Mouse (Mus musculus) right cerebral cortex, postnatal 10 days (tissue): Measurements from ENCODE around the gene Prrt4.
"Not testable (repeated sequence)": the region's sequence is repeated elsewhere in the genome, so short reads cannot be mapped to it uniquely, and the experiment has no call there.

ENCODE experiments used
- DNase-seq, 2 experiments: peaks; one replicate each; pipeline ENCODE4 v3.0.0; 2021; ENCODE audit warnings: low spot score in 2 of 2

Gene Prrt4

DNA sequence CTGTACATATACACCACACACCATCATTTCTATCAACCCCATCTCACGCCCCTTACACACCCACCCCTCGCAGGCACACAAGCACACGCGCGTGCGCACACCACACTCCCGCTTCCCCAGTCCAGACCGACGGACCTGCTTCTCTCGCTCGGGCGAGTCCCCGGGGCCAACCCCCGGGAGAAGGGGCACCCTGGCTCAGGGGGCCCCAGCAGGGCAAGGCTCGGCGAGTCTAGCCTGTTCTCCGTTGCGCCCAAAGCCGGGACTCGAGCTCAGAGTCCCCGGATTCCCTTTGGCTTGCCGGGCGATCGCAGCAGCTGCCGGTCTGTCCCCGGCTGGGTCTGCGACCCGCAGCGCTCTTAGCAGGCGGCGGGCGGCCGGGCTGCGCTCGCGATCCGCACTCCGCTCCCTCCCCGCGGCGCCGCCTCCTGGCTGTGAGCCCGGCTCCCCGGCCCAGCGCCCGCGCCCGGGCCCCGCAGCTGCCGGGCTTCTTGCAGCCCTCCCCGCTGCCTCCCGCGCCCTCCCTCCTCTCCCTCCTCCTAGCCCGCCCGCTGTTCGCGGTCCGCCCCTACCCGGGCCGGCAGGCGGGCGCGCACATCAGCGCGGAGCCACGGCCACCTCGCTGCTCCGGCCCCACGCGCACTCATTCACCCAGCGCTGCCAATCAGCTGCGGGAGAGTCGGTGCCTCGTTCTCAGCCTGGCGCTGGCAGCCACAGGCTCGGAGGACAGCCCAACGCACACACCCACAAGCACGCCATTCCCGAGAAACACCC is at the start of gene Prrt4:
TSS of gene Prrt4 (minus strand) at position 697 of the 771 bp plus-strand sequence.
- DNase-seq = peak; percentile 85 to 89

DNA sequence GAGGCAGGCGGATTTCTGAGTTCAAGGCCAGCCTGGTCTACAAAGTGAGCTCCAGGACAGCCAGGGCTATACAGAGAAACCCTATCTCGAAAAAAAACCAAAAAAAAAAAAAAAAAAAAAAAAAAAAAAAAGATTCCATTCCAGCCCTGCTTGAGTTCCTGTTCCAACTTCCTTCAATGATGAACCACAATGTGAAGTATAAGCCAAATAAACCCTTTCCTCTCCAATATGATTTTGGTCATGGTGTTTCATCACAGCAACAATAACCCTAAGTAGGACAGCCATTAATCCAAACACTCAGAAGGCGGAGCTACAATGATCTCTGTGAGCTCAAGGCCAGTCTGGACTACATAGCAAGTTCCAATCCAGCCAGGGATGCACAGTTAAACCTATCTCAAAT is 38.3 kb upstream of the Prrt4 start:
- DNase-seq = not testable (repeated sequence)

DNA sequence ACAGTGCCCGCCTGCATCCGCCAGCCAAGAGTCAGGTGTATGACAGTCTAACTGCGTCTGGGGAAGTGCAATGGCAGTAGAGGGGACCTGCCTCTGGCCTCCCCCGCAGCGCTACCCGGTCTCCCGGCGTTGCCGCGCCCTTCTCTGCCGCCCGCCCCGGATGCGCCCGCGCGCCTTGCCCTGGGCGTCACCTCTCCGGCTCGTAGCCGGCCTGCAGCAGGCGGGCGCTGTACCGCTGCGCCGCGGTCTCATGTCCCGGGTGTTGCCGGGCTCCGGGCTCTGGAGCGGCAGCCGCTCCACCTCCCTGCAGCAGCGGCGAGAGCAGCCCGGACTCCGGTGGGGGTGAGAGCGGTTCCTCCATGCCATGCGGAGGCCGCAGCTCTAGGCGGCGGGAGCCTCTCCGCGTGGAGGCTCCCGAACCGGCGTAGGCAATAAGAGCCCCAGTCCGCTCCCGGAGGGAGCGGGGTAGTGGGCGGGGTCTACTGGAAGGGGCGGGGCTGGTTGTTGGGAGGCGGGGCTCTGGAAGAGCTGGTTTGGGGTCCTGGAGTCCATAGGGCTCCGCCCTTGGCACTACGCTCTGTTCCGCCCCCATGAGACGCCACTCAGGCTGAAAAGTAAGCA is 36.6 kb upstream of the Prrt4 start, which contains the start of gene Impdh1:
TSS of gene Impdh1 (minus strand) at position 484 of the 621 bp plus-strand sequence.
- DNase-seq = peak; percentile 73 to 78

DNA sequence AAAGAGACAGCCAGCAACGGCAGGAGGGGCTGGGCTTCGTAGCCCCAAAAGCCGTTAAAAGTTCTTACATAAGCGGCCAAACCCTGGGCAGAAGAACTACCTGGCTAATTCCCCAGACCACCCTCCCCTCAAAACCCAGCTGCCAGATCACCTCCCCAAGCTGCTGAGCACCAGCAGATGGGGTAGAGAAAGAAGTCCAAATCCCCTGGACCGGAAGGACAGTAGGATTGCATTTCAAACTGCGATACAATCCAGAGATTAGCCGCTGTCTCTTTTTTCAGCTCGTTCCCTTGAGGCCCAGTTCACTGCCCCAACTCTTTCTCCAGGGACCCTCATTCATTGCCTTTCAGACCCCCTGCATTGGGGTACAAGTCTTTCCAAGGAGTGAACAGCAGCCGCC is 35.8 kb upstream of the Prrt4 start:
- peak in 1 of 2 experiments; percentile 25 for DNase-seq

DNA sequence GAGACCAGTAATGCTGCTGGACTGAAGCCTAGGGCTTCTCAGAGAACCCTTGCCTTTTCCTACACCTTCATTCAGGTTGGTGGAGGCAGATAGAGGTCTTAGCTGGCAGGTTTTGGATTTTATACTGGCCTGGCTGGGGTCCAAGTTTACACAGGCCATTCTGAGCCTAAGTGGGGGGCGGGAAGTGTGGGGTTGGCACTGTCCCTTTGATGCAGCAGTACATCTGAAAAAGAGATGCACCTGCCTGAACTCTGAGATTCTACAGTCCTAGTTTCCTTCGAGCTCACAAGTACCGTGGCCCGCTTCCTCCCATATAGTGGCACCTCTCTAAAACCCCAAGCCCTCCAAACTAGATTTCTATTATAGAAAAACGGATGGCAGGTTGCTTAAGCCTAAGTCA is 35.4 kb upstream of the Prrt4 start:
- peak in 1 of 2 experiments; percentile 26 for DNase-seq

DNA sequence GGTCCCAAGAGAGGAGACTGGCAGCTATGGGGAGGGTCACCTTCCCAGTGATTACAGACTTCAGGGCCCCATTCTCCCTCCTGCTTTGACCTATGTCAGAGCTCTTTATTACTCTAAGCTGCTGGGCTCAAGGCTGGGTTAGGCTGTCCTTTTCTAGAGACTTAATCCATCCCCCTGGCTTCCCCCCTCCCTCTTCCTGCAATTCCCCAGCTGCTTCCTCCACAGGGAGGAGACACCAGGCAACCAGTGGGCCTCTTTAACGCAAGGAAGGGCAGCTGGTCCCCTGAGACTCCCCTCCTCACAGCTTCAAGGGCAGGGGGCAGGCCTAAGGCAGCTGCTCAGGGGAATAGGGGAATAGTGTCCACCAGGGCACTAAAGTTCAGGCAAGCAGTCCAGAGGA is 34.9 kb upstream of the Prrt4 start:
- peak in 1 of 2 experiments; percentile 27 for DNase-seq

DNA sequence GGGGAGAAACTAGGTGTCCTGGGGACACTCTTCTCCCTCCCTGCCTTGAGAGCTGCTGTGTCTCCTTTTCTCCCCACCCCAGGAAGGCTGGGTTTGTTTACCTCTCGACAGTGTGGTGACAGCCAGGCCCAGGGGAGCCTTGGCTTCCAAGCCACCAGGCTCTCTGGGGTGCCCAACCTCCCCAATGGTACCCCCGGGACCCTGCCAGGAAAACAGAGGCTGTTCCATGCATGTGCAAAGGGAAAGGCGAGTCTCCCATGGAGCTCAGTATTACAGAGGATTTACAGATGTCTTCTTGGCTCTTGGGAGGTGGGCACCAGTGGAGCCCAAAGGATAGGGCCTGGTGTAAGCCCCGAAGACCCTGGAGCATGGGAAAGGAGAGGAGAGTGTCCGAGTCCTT is 34.1 kb upstream of the Prrt4 start:
- peak in 1 of 2 experiments; percentile 19 for DNase-seq

DNA sequence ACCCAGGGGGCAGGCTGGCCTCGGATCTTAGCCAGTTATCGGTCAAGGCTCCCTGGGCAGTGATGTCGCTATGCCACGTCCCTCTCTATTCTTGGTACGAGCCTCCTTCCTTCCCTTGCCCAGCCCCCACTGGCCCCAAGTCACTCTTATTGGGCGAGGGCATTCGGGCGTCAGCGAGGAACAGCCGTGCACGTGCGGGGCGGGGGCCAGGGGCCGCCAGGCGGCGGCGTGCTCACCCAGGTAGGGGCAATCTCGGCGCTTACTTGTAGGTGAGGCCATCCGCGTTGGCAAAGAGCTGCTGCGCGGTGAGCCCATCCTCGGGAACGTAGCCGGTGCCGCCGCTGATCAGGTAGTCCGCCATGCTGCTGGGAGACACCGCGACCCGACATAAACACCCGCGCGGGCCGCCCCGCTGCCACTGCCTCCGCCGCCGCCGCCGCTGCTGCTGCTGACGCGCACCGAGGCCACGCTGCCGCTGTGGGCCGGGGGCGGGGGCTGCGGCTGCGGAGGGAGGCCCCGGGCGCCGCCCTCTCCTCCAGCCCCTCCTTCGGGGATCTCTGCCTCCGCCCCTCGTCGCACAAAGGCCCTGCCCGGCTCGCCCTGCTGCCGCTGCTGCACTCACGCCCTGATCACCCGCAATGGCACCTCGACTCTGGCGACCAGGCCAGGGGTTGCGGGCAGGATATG is 32.6 kb upstream of the Prrt4 start:
- DNase-seq = peak; percentile 84 to 85

DNA sequence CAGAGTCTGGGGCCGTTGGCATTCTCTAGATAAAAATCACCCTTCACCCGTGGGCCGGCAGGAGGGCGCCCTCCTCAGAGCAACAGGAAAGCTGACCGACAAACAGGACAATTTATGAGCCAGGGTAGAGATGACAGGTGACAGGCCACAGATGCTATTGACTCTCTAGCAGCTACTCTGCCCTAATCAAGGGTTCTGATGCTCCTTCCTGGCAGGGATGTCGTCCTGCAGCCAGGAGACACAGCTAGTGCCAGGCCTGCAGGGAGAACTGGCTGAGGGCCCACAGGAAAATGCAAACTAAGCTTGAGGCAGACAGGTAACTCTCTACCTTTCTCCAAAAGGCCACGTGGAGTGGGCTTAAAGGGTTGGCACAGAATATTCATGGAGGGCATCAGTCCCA is 31.8 kb upstream of the Prrt4 start:
- DNase-seq = no peak

DNA sequence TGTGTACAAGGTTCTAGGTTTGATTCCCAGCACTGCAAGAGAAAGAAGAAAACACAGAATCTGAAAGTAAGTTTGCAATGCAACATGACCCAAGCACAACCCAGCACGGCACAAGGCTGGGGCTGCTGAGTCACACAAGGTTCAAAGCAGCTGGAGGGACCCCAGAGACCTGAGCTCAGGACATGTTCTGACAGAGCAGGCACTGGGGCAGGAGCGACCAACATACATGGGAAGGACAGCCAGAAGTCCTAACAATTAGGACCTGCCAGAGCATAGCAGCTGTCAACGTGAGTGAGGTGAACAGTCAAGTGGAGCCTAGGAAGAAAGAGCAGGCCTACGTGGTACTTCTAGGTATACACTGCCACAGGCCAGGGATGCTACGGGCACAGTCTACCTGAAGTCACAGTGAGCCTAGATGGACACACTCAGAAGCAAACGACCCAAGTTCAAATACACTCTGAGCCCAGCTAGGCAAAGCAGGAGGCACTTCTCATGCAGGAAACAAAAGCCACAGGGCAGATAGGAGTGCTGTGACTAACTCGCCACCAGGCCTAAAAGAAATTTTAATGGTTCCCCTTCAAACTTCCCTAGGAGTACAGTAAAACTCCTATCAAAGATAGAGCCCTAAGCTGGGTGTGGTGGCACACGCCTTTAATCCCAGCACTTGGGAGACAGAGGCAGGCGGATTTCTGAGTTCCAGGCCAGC is 31.0 kb upstream of the Prrt4 start:
- peak in 1 of 2 experiments; percentile 26 for DNase-seq

DNA sequence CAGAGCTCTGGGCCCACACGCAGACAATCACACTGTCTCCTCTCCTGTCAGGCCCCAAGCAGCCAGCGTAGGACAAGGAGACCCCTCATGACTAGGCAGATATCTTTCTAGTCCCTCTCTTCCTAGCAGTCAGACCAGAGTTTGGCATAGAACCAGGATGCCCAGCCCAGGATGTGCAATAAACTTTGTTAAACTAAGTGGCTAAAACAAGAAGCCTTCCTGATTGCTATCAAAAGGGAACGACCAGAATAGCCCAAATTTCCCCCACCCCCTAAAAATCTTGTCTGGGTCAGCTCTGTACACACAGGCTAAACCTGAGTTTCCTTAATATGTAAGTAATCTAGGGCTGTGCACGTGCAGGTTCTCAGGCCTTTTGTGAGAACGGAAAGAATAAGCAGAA is 28.8 kb upstream of the Prrt4 start:
- peak in 1 of 2 experiments; percentile 19 for DNase-seq

DNA sequence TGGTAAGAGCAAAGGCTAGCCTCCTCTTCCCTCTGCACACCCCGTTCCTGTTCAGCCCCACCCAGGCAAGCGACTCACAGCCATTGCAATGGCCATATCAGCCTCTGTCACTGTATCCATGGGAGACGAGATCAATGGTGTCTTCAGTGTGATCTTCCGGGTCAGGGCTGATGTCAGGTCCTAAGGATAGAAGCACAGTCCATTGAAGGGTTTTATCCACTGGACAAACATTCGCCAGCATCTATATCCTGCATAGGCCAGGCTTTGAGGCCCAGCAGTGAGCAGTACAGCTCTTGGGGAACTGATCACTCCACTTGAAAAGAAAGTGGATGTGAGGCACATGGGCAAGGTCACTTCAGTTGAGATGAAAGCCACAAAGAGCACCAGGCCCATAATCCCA is 27.6 kb upstream of the Prrt4 start:
- DNase-seq = no peak

DNA sequence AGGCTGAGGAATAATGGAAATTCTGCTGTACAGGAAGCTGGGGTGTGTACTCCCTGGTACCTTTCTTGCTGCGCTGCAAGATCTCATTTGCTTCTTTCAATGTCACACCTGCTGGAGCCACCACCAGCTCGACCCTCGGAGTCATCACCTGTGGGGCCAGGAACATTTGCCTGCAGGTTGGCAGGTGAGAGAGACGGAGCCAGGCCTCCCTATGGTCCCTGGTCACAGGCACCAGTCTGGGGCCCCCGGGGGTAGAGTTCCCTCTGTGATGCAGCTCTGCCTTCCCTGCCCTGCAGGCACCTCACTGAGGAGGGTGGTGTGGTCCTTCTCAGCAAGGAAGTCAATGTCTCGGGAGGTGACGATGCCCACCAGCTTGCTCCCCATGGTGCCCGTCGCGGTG is 26.6 kb upstream of the Prrt4 start:
- DNase-seq = no peak

DNA sequence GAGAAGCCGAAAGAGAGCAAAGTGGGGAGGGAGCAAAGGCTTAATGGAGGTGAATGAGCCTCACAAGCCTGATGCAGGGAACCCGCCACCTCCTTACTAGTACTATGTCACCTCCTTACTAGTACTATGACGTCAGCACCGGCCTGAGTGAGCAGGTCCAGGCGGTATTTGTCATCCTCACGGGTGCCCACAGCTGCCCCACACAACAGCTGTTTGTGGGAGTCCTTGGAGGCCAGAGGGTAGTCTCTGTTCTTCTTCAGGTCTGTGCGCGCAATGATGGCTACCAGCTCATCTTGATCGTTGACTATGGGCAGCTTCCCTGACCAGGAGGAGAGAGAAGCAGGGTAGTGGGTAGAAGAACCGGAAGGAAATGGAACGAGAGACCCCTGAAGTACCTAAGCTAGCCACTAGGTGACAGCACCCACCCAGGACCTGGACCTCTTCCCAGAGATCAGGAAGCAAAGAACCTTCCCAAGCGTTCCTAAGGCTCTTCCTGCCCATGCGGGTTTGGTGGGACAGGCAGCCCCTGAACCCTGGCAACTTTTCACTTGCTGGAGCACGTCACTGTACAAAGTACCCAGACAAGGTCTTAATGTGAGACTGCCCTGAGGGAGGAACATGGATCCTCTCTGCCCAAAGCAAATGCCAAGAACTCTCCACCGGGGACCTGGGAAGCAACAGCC is 25.7 kb upstream of the Prrt4 start:
- peak in 1 of 2 experiments; percentile 74 for DNase-seq

DNA sequence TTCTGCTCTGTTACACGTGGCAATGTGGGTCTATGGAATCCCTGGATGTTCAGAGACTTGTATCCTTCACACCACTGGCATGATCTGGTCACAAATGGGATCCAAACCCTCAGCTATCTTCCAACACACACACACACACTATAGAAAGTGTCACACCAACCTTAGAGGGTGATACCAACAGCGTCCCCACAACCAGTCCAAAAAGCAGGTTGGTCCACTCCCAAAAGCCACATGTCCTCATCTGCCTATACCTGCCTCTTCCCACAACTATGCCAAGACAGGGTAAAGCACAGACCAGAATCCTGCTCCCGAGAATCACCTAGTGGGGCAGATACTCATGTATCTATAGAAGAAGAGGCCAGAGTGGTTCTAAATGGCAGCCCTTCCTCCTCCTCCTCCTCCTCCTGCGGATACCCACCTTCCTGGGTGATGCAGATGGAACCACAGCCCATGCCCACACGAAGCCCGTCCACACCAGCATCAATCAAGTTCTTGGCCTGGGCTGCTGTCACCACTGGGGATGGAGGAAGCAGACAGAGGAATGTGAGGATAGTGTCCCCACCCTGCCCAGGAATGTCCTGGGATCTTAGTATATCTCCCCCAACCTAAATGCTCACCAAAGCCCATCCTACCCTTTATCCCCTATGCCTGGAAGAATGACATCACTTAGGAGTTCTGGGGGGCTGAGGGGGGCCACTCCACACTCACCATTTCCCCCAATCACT is 24.6 kb upstream of the Prrt4 start:
- DNase-seq = no peak

DNA sequence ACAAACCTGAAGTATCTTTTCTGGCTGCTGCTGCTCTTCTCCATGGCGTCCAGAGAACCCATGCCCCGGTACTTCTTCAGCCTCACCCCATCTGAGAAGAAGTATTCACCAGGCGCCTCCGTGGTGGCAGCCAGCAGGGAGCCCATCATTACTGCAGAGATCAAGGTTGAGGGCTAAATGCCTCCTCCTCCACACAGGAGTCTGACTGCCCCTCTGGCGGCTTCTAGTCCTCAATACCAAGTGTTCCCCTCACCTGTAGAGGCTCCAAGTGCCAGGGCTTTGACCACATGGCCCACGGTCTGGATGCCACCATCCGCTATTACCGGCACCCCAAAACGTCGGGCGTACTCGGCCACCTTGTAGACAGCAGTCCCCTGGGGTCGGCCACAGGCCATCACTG is 23.7 kb upstream of the Prrt4 start:
- no peak for DNase-seq

DNA sequence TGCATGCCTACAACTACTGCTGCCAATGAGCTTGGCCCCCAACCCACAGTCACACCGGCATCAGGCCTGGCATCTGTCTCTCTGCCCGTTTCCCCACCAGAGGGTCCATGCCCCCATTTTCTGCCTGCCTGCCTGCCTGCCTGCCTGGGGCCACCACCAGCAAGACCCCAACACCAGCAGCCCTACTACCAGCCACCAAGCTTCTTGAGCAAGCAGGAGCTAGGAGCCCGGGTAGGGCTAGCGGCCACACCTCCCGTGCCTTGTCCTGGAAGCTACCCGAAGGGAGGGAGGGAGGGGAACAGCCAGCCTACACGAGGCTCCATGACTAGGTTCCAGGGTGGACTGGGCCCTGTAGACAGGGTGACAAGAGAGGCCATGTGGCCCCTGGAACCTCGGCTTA is 22.6 kb upstream of the Prrt4 start:
- DNase-seq = peak in 1 of 2 experiments; percentile 23

DNA sequence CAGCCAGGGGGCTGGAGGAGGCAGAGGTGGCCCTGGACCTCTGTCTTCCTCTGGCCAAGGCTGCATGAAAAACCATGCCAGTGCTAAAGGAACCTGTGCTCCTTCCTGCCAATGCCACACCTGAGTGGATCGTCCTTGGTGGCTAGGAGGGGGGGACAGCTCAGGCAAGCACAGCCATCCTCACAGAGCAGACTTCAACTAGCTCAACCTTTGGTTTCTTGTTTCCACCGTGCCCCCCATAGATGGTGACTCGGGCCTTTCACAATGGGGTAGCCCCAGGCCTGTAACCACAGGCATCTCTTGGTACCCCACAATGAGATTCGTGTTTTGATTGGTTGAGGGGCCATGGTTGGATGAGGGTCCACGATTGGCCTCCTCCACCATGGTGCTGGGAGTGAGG is 22.0 kb upstream of the Prrt4 start:
- no peak for DNase-seq

DNA sequence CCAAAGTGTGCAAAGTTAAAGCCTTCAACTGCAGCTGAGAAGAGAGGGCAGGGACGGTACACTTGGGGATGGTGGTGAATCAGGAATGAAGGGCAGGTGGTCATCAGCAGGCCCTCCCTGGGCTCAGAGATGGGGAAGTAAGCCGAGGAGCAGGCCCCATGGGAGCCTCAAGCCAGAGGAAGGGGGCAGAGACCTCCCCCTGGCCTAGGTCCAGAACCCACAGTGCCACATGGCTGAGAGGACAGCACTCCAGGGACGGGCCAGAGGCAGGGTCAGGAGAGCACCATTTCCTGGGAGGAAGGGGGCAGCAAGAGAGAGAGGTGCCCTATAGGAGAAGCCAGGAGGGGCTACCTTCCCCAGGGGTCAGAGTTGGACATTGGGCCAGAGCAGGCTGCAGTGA is 21.1 kb upstream of the Prrt4 start:
- DNase-seq = peak; percentile 47 to 53

DNA sequence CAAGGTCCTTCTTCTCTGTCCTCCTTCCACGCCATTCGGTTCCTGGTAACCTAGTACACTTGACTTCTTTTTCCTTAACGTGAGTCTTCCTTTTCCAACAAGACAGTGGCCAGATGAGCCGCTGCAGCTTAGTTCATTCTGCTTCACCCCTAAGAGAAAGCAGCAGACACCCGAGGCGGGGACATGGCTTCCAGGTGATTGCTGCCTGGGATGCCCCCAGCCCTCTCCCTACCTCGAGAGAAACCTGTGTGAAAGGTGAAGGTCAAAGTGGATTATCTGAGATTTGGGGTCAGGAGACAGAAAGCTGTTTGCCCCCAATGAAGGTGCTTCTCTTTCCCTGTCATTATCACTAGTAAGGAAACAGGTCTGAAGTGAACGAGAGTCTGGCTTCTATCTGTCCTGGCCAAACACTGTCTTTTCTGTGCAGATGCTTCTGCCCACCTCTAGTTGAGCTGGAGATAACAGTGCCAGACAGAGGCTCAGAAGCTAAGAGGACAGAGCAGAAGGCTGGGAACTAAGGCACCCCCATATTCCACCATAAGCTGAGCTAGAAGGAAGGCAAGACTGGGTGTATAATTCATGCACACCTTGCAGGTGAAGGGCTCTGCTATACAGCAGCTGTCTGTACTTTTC is 20.0 kb upstream of the Prrt4 start:
- DNase-seq = no peak
